Mouse (Mus musculus): Measurements from ENCODE around the gene Olfr493. TPM values are rescaled to one million over a fixed set of nuclear protein-coding genes. Genes with fewer than 3 reads are reported as not detected.

Olfr493 gene
- not detected in 2 replicates for polyA plus RNA-seq (2012; rRNA removed)

GRCm38 (mm10) chr7:108346879-108347278 is at the start of gene Olfr493:
Gene Olfr493 (minus strand): TSS chr7:108346979.
- no peak for DNase-seq (ENCODE audit: low read depth, low spot score)
- WGBS, result 45% methylated on average over 1 of the region's 1 CpGs

GRCm38 (mm10) chr7:108392867-108393266 is 46.1 kb upstream of the Olfr493 start, which contains the start of gene Olfr495:
Gene Olfr495 (plus strand): TSS chr7:108393167.
- no peak for DNase-seq (ENCODE audit: low read depth, low spot score)
- 60% methylated on average over 1 of the region's 1 CpGs for WGBS

GRCm38 (mm10) chr7:108365035-108365434 is 18.3 kb upstream of the Olfr493 start, which contains the start of gene Olfr494:
Gene Olfr494 (plus strand): TSS chr7:108365335.
- DNase-seq (ENCODE audit: low read depth, low spot score), result no peak
- 72% methylated on average over 3 of the region's 3 CpGs for WGBS

GRCm38 (mm10) chr7:108323574-108323973 is 23.2 kb downstream of the Olfr493 start, which contains the start of gene Olfr492:
Gene Olfr492 (minus strand): TSS chr7:108323674.
- no peak for DNase-seq (ENCODE audit: low read depth, low spot score)
- WGBS, result 69% methylated on average over 2 of the region's 2 CpGs

- 33% methylated on average over 1 of the region's 1 CpGs for WGBS
- DNase-seq (ENCODE audit: low read depth, low spot score), result no peak
Measured at GRCm38 (mm10) chr7:108313151-108313550, 33.6 kb downstream of the Olfr493 start, which contains the start of gene Olfr491. Gene Olfr491 (plus strand): TSS chr7:108313451.

Other genes with a start within 250 kb of the Olfr493 start
- not detected in 2 replicates for gene Olfr482, start 249.4 kb downstream of the Olfr493 start, polyA plus RNA-seq (2012; rRNA removed)
- gene Olfr483, start 246.1 kb downstream of the Olfr493 start, polyA plus RNA-seq (2012; rRNA removed), result not detected in 2 replicates
- gene Olfr484, start 219.5 kb downstream of the Olfr493 start, polyA plus RNA-seq (2012; rRNA removed), result not detected in 2 replicates
- gene Olfr485, start 187.1 kb downstream of the Olfr493 start, polyA plus RNA-seq (2012; rRNA removed), result not detected in 2 replicates
- not detected in 2 replicates for gene Olfr486, start 174.2 kb downstream of the Olfr493 start, polyA plus RNA-seq (2012; rRNA removed)
- not detected in 2 replicates for gene Olfr487, start 132.3 kb downstream of the Olfr493 start, polyA plus RNA-seq (2012; rRNA removed)
- not detected in 2 replicates for gene Olfr488, start 88.6 kb downstream of the Olfr493 start, polyA plus RNA-seq (2012; rRNA removed)
- gene Olfr490, start 58.0 kb downstream of the Olfr493 start, polyA plus RNA-seq (2012; rRNA removed), result not detected in 2 replicates
- gene Olfr491, start 33.5 kb downstream of the Olfr493 start, polyA plus RNA-seq (2012; rRNA removed), result not detected in 2 replicates
- gene Olfr492, start 23.3 kb downstream of the Olfr493 start, polyA plus RNA-seq (2012; rRNA removed), result not detected in 2 replicates
- gene Olfr494, start 18.4 kb upstream of the Olfr493 start, polyA plus RNA-seq (2012; rRNA removed), result not detected in 2 replicates
- not detected in 2 replicates for gene Olfr495, start 46.2 kb upstream of the Olfr493 start, polyA plus RNA-seq (2012; rRNA removed)
- not detected in 2 replicates for gene Olfr497, start 73.4 kb upstream of the Olfr493 start, polyA plus RNA-seq (2012; rRNA removed)
- gene Olfr498, start 118.3 kb upstream of the Olfr493 start, polyA plus RNA-seq (2012; rRNA removed), result not detected in 2 replicates
- not detected in 2 replicates for gene Olfr502, start 178.1 kb upstream of the Olfr493 start, polyA plus RNA-seq (2012; rRNA removed)
- not detected in 2 replicates for gene Olfr503, start 197.5 kb upstream of the Olfr493 start, polyA plus RNA-seq (2012; rRNA removed)
- not detected in 2 replicates for gene Olfr504, start 218.8 kb upstream of the Olfr493 start, polyA plus RNA-seq (2012; rRNA removed)